Mouse (Mus musculus) brain, adult 2 months (tissue): ENCODE data around the gene Ugt1a7c.
"Not testable (repeated sequence)": the region's sequence is repeated elsewhere in the genome, so short reads cannot be mapped to it uniquely, and the experiment has no call there.

Experiments
- DNase-seq: peaks from one replicate; pipeline ENCODE4 v3.0.0; 2011; ENCODE audit warnings: low read depth, low spot score

The Ugt1a7c gene

GRCm38 (mm10) chr1:88094941-88095492, at the start of gene Ugt1a7c:
TSS of gene Ugt1a7c (plus strand) at chr1:88095062.
- DNase-seq, result peak; percentile 25

- DNase-seq, result not testable (repeated sequence)
Measured at GRCm38 (mm10) chr1:88047408-88047807, 47.5 kb upstream of the Ugt1a7c start.

DNA sequence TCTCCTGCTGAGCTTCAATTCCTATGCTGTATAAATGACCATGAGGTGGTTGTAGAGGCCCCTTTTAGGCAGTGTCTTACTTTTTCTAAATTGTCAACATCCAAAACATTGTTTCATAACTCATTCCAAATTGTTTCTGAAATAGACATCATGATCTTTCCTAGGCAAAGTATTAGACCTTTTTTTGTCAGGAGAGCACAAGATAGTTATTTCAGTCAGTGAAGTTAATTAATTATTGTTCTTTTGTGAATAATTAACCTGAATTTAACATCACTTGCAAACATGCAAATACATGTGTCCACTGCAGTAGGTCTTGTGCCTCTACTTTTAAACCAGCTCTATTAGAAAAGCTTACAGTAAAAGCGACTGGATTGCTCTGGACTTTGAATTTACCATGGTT, 39.8 kb upstream of the Ugt1a7c start, which contains the start of gene Ugt1a10:
Gene Ugt1a10, plus strand, starts transcription at position 301 of the 400 bp plus-strand sequence.
- no peak for DNase-seq

DNA sequence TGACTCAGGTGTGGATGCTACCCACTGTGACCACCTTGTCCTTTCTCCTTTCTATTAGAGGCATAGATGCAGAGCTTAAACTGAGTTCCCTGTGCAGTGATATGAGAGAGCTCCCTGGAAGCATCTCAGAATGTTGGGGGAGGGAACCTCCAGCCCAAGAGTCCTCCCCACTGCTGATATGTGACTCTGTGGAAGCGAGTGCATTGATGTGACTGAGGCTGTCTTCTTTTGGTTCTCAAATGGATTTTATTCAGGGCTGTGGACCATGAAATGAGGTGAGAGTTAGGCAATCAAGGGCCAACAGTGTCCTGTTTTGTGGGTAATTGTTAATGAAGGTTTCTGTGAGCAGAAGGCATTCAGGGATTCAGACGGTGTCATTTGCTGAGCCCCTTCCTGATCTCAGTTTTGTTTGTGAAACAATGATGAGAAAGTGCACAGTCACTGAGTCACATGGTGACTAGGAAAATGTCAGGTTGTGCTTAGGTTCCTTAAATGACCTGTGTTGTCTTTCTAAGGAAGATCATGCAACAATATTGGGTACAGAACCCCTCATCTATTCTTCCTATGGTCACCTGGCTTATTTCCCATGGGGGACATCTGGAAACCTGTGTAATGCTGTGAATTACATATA, 28.3 kb upstream of the Ugt1a7c start:
- DNase-seq, result not testable (repeated sequence)

- no peak for DNase-seq
Measured at GRCm38 (mm10) chr1:88070495-88070894, 24.4 kb upstream of the Ugt1a7c start, which contains the start of gene Ugt1a9. TSS of gene Ugt1a9 (plus strand) at chr1:88070800.

GRCm38 (mm10) chr1:88070902-88071301, 24.0 kb upstream of the Ugt1a7c start:
- DNase-seq, result no peak

DNA sequence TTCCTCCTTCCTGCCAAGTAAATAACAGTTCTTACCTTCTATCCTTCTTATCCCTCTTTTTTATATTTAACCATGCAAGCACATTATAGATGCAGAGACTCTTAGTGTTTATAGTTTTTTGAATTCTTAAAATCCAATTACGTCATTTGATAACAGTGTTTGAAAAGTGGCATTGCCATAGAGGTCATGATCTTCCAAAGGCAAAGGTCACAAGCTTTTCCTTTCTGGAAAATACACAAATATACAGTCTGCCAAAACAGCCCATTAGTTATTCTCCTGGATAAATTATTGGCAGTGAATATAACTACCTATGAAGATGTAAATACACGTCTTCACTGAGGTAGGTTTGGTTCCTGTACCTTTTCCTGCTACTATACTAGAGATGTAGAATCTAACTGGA, 20.4 kb upstream of the Ugt1a7c start:
- no peak for DNase-seq

DNA sequence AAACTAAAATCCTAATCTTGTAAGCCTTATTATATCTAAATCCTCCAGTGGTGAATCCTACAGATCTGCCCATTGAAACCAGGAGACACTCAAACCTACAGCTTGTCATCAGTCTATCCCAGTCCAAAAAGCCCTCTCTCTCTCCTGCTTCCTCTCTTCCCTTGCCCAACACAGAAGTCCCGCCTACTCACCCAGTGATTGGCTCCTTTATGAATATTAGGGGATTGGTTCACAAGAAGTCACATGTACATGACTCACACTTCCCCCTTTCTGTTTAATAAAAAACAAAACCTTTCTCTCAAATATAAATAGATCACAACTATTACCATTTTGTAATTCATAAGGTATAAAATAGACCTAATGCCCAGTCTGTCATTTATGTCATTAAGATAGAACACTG, 17.7 kb upstream of the Ugt1a7c start:
- DNase-seq, result no peak

DNA sequence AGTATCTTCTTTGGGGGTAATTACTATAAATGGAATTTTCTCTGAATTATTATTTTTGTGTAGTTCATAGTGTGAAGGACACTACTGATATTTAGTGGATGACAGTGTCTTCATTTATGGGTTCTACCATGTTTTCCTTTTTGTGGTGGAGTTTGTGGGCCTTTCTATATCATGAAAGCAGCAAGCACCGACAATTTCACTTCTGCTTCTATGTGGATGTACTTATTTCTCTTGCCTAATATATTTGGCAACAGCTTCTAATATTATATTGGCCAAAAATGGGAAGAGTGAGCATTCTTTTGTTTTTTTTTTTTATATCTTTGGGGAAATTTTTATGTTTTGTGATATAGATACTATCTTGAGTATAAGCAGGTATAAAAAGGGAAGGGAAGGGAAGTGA, 13.2 kb upstream of the Ugt1a7c start:
- no peak for DNase-seq

GRCm38 (mm10) chr1:88086125-88086524, 8.7 kb upstream of the Ugt1a7c start:
- no peak for DNase-seq

DNA sequence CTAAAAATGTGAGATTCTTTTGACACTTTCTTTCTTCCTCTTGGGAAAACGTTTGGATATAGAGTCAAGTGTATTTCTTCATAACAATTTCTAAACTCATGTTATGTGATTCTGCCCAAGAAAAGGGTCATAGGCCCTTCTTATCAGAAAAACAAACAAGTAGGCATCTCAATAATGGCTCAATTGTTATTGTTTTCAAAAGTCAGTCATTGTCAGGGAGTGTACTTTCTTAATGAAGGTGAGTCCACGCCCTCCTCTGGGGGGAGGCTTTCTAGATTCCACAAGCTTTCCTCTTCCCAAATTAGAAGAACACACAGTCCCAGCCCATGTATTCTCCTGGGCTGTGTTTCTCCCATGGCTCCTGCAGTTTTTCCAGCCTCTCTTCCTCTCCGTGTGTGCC, 7.3 kb upstream of the Ugt1a7c start, which contains the start of gene Ugt1a8:
Gene Ugt1a8, plus strand, starts transcription at position 301 of the 400 bp plus-strand sequence.
- DNase-seq, result no peak

DNA sequence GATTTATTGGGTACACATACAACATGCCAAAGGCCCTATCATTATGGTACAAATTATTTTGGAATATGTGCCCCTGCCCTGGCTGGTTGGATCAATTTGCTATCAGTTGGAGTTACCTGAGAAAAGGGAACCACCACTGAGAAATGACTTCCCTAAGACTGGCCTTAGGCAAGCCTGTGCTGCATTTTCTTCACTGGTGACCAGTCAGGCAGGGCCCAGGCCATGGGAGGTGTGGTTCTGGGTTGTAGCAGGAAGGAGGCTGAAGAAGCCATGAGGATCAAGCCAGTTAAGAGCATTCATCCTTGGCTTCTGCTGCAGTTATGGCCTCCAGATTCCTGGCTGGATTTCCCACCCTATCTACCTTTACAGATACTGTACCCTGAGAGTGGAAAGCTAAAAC, 2.5 kb upstream of the Ugt1a7c start:
- DNase-seq, result no peak

- peak; percentile 10 for DNase-seq
Measured at GRCm38 (mm10) chr1:88094270-88094676, 589 bp upstream of the Ugt1a7c start.

GRCm38 (mm10) chr1:88098546-88098945, 3.7 kb downstream of the Ugt1a7c start:
- DNase-seq, result not testable (repeated sequence)

DNA sequence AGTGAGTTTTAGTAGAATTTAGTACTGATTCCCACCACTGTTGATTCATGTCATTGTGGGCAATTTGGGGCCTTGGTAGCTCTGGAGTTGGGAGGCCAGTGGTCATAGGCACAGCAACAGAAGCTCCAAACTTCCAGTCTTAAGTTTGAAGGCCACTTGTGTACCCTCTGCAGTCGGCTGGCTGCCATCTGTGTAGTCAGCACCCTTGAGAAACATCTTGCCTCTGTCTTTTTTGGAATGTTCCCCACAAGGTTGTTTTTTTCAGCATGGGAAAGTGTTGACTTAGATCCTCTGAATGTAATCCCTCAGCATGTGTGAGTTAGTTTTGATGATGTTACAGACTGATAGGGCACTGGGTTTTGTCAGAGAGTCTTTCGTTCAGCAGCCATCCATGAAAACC, 4.8 kb downstream of the Ugt1a7c start:
- not testable (repeated sequence) for DNase-seq

DNA sequence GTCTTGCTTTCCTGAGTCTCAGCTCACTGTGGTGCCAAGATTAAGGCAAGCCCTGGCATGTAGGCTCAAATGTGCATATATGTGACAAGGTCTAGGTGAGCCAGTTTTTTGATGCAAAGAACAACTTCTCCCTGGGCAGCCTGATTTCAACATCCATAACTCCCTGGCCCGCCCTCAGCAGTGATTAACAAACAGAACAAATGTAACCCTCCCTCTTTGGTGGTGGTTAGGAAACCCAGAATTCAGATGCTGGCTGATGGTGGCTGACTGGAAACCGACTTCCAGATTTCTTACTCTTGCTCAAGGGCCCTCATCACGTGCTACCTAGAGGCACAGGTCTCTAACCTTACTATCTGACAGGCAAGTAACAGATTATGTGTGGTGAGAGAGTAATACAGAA, 8.2 kb downstream of the Ugt1a7c start, which contains the start of gene Ugt1a6b:
Gene Ugt1a6b, plus strand, starts transcription at position 234 of the 400 bp plus-strand sequence.
- not testable (repeated sequence) for DNase-seq

DNA sequence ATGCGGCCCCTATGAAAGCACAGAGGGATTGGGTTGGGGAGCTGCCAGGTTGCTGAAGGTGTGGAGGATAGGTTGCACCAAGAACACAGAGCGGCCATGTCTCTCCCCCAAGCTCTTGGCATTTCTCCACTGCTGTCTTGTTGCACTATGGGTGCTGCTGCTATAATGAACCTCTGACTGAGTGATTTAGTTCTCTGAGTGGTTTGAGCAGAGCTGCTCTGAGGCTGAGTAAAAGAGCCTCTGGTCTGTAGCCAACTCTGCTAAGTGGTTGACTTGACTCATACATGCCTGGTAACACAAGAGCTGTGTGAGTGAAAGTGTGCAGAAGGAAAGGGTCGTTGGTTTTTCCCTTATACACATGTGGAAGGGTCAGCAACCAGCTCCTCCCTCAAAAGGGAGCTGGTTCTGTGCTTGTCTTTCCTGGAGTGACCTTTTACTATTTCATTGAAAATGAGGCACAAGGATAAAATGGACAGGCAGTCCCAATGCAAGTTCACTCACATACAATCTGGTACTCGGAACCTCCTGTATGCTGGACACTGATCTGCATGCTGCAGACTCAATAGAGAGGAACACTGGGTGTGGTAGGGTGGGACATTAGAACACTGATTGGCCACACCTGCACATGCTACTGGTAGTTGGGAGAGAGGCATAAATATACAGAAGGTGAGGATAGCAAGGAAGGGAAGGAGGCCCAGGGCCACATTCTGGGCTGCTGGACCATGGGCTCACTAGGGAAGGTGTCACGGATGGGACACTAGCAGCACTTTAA, 9.0 kb downstream of the Ugt1a7c start:
- not testable (repeated sequence) for DNase-seq

DNA sequence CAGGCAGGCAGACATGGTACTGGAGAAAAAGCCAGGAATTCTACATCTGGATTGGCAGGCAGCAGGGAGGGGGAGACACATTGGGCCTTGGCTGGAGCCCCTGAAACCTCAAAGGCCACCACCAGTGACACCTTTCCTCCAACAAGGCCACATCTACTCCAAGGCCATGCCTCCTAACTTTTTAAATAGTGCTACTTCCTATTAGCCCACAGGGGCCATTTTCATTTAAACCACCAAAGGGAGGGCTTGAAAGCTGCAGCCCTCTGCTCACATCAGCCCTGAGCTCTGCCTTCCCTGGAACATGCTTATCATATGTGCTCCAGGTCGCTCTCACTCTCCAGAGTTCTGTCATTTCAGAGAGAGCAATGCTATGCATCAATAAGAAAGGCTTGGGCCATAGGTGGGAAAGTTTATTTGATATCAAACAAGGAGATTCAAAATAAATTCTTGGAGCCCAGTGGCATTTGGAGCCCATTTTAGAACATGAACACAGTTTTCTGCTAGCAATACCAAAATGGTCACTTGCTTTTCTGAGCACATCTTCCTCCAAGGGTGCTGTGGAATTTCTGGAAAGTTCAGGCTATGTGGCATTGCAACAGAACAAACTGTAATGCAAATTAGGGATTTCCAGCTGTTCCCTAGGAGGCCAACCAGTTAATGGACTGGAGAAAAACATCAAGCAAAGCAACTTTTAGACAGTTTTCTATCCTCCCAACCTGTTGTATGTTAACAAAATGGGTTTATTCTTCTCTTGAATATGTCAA, 10.0 kb downstream of the Ugt1a7c start:
- no peak for DNase-seq

DNA sequence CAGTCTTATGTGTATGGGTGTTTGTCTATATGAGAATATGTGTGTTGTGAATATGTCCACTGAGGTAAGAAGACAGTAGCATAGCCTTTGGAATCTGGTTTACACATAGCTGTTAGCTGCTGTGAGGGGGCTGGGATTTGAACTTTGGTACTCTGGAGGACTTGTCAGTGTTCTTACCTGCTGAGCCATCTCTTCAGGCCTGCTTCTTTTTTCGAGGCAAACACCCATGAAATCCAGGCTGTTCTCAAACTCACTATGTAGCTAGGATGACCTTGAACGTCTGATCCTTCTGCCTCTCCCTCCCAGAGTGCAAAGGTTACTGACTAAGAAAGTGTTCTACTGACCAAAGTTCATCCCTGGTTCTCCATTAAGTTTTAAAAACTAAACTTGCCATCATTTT, 10.8 kb downstream of the Ugt1a7c start:
- no peak for DNase-seq

GRCm38 (mm10) chr1:88109027-88109557, 14.2 kb downstream of the Ugt1a7c start:
- not testable (repeated sequence) for DNase-seq

- not testable (repeated sequence) for DNase-seq
Measured at GRCm38 (mm10) chr1:88109604-88110003, 14.7 kb downstream of the Ugt1a7c start.
